Mouse (Mus musculus) bone marrow macrophage, adult 2 months (primary cell): Measurements from ENCODE around the gene Disc1.

Experiments used
- CTCF ChIP-seq: IDR thresholded peaks from 2 replicates; pipeline ENCODE4 v1.5.1; 2012; ENCODE audit warnings: low read depth, mild to moderate bottlenecking, low read length, moderate library complexity
- POLR2A ChIP-seq: IDR thresholded peaks from 2 replicates; pipeline ENCODE4 v1.6.1; 2012; ENCODE audit warnings: mild to moderate bottlenecking, low read depth, low read length, borderline replicate concordance

DNA sequence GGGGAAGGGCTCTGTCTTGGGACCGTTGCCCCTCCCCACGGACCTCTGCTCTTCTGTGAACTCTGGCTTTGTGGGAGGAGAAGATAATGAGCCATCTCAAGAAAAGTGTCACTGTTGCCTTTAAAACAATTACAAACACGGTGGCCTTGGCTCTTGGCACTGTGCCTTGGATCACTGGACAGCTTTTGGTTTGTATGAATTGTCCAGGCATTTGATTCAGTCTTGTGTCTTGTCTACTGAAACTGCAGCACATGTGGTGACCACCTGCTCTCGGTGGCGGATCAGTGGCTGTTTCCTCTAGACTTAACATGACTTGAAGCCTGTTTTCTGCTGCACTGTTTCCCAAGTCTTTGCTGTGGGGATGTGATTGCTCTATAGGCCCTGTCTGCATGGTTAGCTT lies 44.1 kb downstream of the Disc1 start:
- TF ChIP-seq CTCF (no peak), POLR2A (no peak)
